Mouse (Mus musculus) stomach, postnatal 0 days (tissue): Measurements from ENCODE around the gene Rhox4f. TPM values are rescaled to one million over a fixed set of nuclear protein-coding genes. Genes with fewer than 3 reads are reported as not detected.

Source experiments
- polyA plus RNA-seq: library from polyadenylated mRNA; unstranded; fragments of >200 nt; fragmentation: Nextera tagmentation; extraction: Ambion mirVana; gene quantifications from 2 replicates; pipeline ENCODE4 v1.2.1, GENCODE M21; 2015

Gene Rhox4f
- polyA plus RNA-seq, 1 experiment from 2014 or later: not detected

Other genes starting within 250 kb of the Rhox4f start
- gene Rhox3a2, start 227.7 kb downstream of the Rhox4f start, polyA plus RNA-seq: not detected in 2 replicates
- gene Rhox4a2, start 216.9 kb downstream of the Rhox4f start, polyA plus RNA-seq: not detected in 2 replicates
- not detected in 2 replicates for gene Rhox2b, start 195.6 kb downstream of the Rhox4f start, polyA plus RNA-seq
- gene Rhox4b, start 175.2 kb downstream of the Rhox4f start, polyA plus RNA-seq: not detected in 2 replicates
- not detected in 2 replicates for gene Rhox2c, start 154.0 kb downstream of the Rhox4f start, polyA plus RNA-seq
- not detected in 2 replicates for gene Rhox3c, start 149.1 kb downstream of the Rhox4f start, polyA plus RNA-seq
- not detected in 2 replicates for gene Rhox4c, start 127.4 kb downstream of the Rhox4f start, polyA plus RNA-seq
- not detected in 2 replicates for gene Rhox2d, start 114.3 kb downstream of the Rhox4f start, polyA plus RNA-seq
- gene Rhox4d, start 93.3 kb downstream of the Rhox4f start, polyA plus RNA-seq: not detected in 2 replicates
- not detected in 2 replicates for gene Rhox2e, start 77.3 kb downstream of the Rhox4f start, polyA plus RNA-seq
- gene Rhox3e, start 65.7 kb downstream of the Rhox4f start, polyA plus RNA-seq: not detected in 2 replicates
- gene Rhox4e, start 50.3 kb downstream of the Rhox4f start, polyA plus RNA-seq: 0.23 TPM in 1 of 2 replicates, not detected in the other
- gene Rhox2f, start 36.3 kb downstream of the Rhox4f start, polyA plus RNA-seq: not detected in 2 replicates
- gene Rhox3f, start 26.7 kb downstream of the Rhox4f start, polyA plus RNA-seq: not detected in 2 replicates
- gene Rhox3g, start 20.9 kb upstream of the Rhox4f start, polyA plus RNA-seq: not detected in 2 replicates
- gene Rhox2g, start 35.8 kb upstream of the Rhox4f start, polyA plus RNA-seq: not detected in 2 replicates
- gene Rhox4g, start 43.6 kb upstream of the Rhox4f start, polyA plus RNA-seq: not detected in 2 replicates
- not detected in 2 replicates for gene Rhox3h, start 61.1 kb upstream of the Rhox4f start, polyA plus RNA-seq
- not detected in 2 replicates for gene Rhox2h, start 65.6 kb upstream of the Rhox4f start, polyA plus RNA-seq
- 0.17 and 0.34 TPM in 2 replicates for gene Rhox5, start 197.1 kb upstream of the Rhox4f start, polyA plus RNA-seq
- gene Rhox6, start 219.2 kb upstream of the Rhox4f start, polyA plus RNA-seq: not detected in 2 replicates
- gene Rhox7a, start 224.0 kb upstream of the Rhox4f start, polyA plus RNA-seq: not detected in 2 replicates